Mouse (Mus musculus) brain, embryonic 14.5 days (tissue): Measurements from ENCODE around the gene Mael.
A peak's percentile ranks its signal among the peaks of the same experiment; 100 is the strongest.

Experiments used
- CTCF ChIP-seq: fragments of 200-500 bp; IDR thresholded peaks from 2 replicates; pipeline ENCODE4 v1.5.1; 2012; ENCODE audit warnings: inconsistent platforms, mild to moderate bottlenecking, moderate library complexity, borderline replicate concordance; ENCODE audit not compliant: insufficient read depth, insufficient read length; ENCODE audit errors: extremely low read depth
- POLR2A ChIP-seq: fragments of 200-500 bp; IDR thresholded peaks from 2 replicates; pipeline ENCODE4 v1.6.1; 2012; ENCODE audit warnings: mild to moderate bottlenecking, inconsistent platforms, borderline replicate concordance; ENCODE audit not compliant: poor library complexity, insufficient read depth, insufficient read length, severe bottlenecking; ENCODE audit errors: extremely low read depth

GRCm38 (mm10) chr1:166151341-166151740, 87.2 kb downstream of the Mael start:
- TF ChIP-seq CTCF = peak; percentile 42; the same call in 1 of the 2 replicates
- TF ChIP-seq POLR2A = no peak
